Mouse (Mus musculus) mouse trophoblast stem cell (cell line): ENCODE data around the gene Gpa33.

Experiments
- in situ Hi-C, 2 experiments: fragments of 300-500 bp; cut with MseI, MboI; formaldehyde crosslinking; loops; 2 replicates in 1 of 2; 3 replicates in 1 of 2; pipeline ENCODE4 v1.15.1; 2025

Gene Gpa33

DNA sequence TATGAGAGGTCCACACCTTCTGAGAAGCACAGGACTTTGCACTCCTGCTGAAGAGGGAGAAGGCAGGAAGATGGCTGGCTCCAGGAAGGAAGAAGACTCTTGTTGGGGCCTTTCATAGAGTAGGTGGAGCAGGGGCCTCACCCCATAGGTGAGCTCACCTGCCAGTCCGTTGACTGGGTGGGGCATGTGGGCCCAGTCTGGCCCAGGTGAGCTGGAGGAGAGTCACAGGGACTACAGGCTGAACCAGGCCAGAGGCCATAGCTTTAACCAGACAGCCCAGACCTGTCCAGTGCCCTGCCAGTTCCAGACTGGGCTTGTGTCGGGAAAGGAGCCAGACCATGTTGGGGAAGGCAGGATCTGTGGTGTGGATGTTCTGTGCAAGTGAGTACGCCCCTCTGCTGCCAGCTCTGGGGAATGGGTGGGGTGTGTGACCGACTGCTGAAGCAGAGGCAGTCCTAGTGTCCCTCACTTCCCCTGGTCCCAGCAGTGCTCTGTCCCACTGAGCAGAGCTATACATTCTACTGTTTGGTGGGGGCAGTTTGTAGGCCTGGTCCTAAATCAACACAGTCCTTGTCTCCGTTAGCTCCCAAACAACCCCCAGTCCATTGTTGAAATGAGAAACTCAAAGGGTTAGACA lies at the start of gene Gpa33:
Gene Gpa33, plus strand, starts transcription at position 15 of the 637 bp plus-strand sequence.
- in situ Hi-C loops = no loop called here

DNA sequence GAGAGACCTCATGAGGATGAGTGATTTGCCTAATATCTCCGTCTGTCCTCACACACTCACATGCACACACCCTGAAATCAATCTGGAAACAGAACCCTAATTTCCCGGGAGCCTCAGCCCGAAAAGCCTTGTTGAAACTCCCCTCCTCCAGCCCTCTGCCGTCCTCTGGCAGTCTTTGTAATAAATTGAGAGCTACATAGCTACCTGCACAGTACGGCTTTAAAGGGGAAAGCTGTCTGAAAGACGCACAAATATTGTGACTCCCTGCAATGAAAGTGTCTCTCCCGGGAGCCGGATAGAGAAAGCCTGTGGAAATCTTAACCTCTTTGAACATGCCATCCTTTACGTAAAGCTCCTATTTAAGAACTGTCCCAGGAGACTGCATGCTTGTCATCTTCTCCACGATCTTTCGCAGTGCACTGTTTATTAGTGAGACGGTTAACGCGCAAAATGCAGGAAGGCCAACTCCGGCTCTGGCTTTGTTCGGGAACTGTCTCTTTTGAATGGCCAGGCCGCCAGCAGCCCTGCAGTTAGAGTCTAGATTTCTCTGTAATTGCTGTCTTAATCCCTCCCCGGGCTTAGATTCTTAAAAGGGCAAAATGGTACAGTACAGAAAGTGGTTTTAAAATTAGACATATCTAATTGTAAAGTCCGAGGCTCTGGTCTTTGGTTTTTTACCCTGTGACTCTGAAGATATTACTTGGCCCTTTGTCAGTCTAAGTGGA lies 41.4 kb upstream of the Gpa33 start:
- in situ Hi-C loops = no loop called here

DNA sequence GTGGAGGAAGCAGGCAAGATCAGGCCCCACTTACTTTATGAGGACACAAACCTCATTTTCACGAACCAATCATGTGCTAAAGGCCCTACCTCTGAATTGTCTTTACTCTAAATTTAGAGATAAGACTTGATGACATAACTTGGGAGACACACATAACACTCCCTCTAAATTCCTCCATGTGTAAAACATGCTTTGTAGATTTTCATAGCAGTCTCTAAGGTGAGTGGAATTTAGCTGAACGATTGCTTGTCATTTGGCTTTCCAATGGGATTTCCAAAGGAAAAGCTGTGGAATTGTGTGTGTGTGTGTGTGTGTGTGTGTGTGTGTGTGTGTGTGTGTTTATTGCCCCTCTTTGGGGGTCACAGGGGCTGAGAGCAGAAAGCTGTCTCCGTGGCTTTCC lies 40.7 kb upstream of the Gpa33 start:
- in situ Hi-C loops = no loop called here

DNA sequence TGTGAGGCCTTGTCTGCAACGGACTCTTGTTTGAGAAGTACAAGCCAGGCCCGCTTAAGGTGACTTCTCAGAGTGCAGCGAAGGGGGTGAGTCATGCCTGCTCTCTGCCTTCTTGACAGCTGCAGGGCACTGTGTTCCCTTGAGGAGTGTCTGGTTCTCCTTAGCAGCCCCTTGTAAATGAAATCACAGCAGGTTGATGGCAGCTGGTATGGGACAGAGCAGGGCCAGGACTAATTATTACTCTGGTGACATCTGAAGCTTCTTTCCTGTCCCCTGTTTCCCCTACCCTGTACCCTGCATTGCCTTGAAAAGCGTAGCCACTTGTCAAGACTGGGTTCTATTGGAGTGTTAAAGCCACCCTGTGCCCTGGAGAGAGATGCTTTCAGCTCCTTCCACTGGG lies 40.3 kb upstream of the Gpa33 start:
- in situ Hi-C loops = no loop called here

DNA sequence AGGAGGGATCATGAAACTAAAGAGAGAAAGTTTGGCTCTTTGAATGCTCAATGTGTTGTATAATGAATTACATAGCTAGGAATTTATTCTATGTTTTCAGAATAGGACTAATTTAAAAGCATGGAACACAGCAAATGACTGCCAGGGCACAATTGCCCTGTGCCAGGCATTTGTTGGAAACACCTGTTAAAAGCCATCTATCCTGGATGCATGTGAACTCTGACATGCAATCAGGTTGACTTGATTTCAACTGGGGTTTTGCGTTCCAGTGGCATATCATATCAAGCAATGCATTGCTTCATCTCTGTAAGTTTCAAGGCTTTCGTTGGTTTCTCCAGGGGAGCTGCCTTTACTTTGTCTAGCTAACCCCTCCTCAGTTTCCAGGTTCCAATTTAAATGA lies 39.7 kb upstream of the Gpa33 start:
- in situ Hi-C loops = no loop called here

DNA sequence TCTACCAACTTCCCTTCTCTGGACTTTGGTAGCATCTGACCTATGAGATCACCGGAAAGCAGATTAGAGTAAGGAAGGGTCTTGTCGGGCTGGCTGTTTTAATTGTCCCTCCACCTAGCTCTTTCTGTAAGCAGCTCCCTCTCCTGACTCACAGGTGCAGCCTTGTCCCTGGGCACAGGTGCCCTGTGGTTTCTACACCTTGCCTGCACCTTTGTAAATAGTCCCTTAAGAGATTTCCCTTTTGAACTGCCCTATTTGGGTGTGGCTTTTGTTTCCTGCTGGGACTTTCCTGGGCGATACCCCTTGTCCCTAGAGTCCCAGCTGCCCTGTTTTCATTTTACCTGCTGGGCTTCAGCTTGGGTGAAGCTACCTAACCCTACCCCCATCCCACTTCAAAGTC lies 35.6 kb upstream of the Gpa33 start:
- in situ Hi-C loops = no loop called here

DNA sequence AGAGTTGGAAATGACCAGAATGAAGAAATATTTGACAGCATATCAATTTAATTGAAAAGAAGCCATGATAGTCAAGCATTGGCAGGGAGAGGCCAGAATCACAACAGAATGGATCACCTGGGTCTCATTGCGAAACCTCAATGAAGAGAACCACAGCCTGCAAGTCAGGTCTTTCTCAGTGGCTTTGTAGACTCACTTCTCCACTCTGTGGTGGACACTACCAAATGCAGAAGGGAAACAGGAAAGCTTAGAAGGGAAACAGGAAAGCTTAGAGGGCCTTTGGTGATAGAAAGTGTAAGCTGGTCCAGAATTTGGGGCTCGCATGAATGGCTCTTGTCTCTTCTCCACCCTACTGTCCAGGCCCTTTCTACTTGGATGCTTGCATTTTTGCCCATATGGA lies 31.9 kb upstream of the Gpa33 start:
- in situ Hi-C loops = no loop called here

DNA sequence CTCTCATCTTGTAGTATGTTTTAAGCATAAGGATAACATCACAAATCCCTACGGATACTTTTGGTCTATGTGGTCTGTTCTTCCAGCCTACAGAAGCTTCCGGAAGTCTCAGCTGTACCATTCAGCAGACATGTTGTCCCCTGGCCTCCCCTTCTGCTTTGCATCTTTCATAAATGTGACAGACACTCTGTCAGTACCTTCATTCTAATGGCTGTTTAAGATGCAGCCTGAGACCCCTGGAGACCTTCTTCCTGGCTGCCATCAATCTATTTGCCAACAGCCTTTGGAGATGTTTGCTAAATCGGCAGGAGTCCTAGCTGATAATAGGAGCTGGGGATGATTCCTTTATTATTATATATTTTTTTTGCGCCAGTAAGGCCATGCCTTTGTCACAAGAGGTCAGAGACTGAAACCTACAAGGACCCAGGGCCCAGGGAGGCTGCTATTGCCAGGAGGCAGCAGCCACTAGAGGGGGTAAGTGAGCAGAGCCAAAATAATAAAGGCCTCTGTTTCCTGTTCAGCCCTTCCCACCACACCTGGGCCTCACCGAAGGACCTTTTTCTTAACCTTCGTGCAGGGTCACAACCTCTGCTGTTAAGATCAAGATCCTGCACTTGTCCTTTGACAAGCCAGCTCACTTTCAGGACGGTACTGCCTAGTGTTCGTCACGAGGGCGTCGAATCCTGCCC lies 27.0 kb upstream of the Gpa33 start:
- in situ Hi-C loops = no loop called here

DNA sequence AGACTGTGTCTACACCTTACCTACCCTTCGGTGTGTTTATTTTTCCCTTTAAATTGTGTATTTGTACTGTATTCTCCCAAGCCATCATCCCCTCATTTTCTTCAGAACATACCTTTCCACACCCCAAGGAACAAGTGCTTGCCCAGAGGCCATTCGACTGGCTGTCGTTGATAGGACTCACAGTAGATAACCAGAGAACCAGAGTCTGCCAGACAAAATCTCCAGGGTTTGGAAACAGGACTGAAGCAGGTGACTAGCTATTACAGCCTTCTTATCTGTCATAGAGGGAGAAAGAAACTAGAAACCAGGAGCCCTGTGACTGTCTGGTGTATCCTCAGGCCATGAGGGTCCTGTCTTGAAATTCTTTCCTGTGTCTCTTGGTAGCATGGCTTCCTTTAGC lies 25.2 kb upstream of the Gpa33 start:
- in situ Hi-C loops = no loop called here

DNA sequence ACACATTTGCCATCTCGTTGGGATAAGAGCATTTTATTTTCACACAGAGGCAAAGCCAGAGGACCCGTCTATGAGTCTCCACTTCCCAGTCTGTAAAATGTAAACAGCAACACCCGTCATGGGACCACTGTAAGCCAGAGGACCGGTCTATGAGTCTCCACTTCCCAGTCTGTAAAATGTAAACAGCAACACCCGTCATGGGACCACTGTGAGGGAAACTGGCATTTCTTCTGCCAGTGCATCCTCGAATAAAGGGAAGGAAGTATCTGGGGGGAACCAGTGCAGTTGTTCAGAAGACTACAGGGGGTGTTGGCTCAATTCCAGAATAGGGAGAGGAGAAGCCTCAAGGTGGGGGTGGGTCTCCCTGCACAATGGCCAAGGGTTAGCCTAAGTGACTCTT lies 24.6 kb upstream of the Gpa33 start:
- in situ Hi-C loops = no loop called here

DNA sequence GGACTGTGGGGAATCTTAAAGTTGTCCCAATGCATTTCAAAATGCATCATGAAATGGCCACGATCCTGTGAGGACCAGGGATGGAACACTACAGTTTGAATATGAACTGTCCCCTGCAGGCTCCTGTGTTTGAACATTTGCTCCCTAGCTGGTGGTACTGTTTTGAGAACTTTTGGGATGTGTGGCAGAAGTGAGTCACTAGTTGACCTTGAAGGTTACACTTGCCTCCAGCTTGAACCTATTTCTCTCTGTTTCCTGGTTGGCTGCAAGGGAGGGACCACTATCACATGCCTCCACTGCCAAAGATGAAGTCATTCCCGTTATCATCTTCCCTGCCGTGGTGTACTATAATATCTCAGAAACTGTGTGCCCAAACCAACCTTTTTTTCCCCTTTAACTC lies 15.1 kb upstream of the Gpa33 start:
- in situ Hi-C loops = no loop called here

DNA sequence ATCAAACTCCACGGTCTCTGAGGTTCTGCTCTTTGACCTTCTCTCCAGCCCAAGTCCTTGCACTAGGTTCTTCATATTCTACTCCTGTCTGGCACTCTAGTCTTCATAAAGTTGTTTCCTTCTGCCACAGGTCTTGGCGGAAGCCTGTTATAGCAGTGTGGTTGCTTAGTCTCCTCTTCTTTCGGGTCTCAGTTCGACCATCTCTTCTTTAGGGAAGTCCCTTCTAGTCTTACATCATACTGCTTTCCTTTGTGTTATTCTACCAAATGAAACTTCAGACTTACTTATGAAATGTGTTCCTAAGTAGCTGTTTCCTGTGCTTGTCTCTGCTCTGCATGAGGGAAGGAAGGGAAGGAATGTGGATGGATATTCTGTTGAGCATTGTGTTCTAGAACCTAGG lies 14.3 kb upstream of the Gpa33 start:
- in situ Hi-C loops = no loop called here

DNA sequence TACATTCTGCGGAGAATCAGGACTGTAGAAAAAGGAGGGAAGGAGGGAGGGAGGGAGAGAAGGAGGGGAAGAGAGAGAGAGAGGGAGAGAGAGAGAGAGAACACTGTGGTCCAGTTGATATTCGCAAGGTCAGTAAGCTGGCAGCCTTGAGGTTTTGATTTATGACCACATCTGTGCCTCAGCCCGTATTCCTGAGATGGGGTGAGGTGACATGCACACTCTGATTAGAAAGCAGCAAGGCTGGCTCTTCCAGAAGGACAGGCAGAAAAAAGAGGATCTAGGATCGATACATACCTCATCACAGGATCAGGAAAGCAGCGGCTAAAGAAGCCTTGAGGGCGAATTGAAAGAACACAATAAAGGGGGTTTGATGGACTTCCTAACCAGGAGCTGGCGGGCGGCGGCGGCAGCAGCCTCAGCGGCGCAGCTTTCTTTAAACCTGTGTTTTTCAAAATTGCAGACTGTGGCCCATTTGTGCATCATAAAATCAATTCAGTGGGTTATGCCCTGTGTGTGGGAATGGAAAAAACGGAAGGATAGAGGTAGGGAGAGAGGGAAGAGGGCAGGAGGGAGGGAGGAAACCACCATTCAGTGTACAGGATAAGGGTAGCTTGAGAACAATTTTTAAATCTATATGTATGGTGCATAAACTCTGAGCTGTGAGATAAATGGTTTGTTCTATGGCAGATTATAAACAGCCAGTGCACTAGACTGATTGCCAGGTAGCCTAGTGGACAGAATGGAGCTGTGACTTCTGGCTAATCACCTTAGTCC lies 12.0 kb upstream of the Gpa33 start:
- in situ Hi-C loops = no loop called here

DNA sequence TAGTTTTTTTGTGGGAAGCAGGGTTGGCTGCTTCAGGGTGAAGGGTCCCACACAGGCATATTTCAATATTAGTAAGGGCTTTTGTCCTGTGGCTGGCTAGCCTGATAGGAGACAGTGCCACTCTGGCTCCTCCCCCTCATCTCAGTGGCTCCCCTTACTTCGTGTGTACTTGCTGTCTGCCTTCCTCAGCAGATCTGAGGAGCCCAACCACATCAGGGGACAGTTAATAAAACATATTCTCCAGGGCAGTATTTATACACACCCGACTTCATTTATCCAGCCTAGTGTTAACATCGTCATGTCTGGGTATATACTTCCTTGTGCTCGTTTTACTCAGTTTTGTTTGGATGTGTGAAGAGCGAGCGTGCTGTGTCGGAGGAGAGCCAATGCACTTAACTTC lies 7.9 kb upstream of the Gpa33 start:
- in situ Hi-C loops = no loop called here

DNA sequence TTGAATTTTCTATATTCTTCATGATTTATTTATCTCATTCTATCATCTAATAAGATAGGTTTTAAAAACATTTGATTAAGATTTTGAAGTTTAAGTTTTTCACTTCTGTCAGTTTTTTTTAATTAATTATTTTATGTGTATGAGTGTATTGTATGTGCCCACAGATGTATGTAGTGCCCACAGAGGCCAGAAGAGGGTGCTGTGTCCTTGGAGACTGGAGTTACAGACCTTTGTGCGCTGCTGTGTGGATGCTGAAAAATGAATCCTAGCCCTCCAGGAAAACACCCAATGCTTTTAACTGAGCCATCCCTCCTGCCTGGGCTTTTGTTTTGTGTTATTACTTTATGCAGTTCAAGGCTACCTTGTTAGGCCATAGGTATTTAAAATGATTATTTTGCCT lies 7.0 kb upstream of the Gpa33 start:
- in situ Hi-C loops = no loop called here

DNA sequence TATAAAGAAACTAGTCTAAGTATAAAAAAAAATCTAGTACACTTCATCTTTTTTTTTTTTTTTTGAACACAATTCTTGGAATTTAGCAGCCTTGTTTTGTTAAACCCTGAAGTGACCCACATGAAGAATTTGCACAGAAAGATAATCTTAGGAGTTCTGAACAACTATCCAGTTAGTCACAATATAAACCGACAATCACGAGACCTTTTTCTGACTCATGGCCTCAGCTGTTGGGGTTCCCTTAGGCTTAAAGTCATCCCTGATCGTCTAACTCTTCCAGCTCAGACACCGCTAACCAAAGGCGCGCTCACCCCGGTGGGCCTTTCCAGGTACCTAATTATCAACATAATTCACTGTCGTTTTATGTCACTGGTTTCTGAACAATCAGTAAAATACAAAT lies 6.3 kb upstream of the Gpa33 start:
- in situ Hi-C loops = no loop called here

DNA sequence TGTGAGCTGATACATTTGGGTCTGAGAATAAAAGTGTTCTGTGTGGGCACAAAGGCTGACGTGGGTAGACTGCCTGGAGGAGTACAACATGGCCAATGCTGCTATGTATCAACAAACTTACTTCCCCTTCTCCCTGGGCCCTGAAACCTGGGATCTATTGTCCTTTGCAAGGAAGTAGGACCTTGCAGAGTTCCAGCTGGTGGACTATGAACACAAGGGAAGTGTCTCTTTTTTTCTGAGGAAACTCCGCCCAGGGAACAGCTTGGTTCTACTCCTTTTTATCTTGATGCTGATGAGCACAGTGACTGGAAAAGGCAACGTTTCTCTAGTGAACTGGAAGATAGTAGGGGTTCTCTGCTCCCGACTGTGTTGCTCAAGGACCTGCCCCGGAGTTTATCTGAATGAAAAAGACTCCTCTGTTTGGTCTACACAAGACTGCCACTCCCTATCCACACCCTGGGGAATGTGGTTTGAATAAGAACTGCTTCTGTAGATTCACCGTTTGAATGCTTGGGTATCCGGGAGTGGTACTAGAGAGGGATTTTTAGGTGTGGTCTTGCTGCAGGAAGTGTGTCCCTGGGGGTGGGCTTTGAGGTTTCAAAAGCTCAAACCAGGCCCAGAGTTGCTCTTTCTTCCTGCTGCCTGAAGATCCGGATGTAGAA lies 5.0 kb upstream of the Gpa33 start:
- in situ Hi-C loops = no loop called here

DNA sequence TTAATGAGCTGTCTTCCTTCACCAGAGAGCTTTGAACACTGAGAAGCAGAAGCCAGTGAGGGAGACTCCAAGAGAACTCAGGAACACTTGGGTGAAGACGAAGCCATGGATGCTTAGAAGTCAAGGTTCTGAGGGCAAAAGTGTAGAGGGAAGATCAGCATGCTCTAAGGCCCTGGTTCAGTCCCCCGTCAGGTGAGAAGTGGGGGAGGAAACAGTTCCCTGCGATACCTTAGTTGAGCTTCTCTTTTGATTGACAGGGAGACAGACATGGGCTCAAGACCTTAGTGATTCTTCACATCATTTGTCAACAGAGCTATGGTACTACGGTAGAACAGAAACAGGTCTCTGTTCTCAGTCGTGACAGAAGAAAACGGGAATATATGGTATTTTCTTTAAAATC lies 3.7 kb upstream of the Gpa33 start:
- in situ Hi-C loops = no loop called here

DNA sequence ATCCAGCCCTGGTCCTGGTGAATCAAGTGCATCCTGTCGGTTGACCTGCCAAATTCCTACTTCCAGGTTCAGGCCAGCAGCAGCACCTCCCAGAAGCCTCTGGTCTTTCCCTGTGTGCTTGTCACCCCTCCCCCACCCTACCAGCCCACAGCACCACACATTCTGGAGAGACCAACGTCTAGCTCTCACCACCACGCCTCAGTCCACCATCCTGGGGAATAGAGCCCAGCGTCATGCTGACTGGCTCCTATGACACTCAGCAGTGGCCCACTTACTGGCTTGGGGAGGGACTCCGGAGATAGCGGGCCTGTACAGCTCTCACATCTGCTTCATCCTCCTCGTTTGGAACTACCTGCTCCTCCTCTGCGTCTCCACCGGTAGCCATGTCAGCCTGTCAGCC lies 3.2 kb upstream of the Gpa33 start:
- in situ Hi-C loops = no loop called here

DNA sequence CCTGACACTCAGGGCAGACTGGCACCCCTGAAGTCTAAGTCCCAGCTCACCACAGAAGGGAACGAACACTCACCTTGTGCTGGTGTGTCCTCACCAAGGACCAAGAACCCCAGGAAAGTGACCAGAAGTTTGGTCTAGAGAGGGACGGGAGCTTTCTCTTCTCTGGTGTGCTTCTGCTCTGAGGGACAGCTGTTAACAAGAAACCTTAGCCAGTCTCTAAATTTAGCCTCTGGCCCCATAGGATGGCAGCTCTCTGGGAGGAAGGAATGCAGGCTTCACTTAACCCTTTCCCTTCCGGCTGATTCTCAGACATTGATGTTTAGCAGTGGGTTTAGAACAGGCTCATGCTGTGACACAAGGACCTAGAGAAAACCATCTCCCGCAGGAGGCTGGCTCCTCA lies 2.3 kb upstream of the Gpa33 start, which contains the start of gene Dusp27:
Gene Dusp27, minus strand, starts transcription at position 204 of the 400 bp plus-strand sequence.
- in situ Hi-C loops = no loop called here

DNA sequence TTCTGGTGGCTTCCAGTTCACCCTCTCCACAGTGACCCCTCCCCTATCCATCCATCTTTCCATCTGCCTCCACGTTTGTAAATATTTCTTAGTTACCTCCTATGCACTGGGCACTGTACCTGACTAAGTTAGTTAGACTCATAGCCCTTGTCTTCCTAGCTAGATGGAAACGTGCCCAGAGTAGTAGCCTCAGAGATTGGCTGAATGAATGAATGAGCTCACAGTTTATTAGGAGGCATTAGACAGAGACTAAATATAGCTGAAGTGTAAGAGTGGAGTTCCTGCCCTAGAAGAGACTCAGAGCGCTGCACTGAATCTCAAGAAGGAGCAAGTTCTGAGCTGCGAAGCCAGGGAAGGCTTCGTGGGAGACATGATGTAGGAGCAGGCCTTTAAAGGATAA lies 1.5 kb upstream of the Gpa33 start:
- in situ Hi-C loops = no loop called here

DNA sequence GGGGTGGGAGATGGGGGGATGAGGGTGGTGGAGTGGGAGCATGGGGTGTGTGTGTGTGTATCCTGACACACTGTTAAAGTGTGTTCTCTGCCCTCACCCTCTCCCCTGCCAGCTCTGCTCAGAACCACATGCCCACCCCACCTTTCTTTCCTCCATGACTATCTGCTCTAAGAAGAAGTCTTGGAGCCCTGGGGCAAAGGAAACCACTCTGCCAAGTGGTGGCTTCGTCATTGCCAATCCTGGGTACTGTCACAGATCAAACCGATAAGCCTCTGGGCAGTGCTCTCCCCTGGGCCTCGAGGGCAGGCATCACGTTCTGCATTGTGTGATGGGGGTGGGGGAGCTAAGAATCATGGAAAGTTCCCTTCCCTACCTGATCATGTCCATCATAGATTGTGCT lies 2.3 kb downstream of the Gpa33 start:
- in situ Hi-C loops = no loop called here
